Mouse (Mus musculus) midbrain, postnatal 0 days (tissue): Measurements from ENCODE around the gene Ctnna2. TPM values are rescaled to one million over a fixed set of nuclear protein-coding genes. Genes with fewer than 3 reads are reported as not detected.

Experiments used
- ATAC-seq: fragments of 200-750 bp; cut with Nextera tagmentation; 2 replicates; pipeline ENCODE4 v1.8.0; 2017; ENCODE audit warnings: moderate number of reproducible peaks, mild to moderate bottlenecking, moderate TSS enrichment, moderate library complexity; ENCODE audit not compliant: low FRiP score
- DNase-seq: peaks from one replicate; pipeline ENCODE4 v3.0.0-alpha.2; 2015; ENCODE audit warnings: low spot score
- H3K27ac ChIP-seq: fragments of 300-500 bp; sonication (generic); 2 replicates; pipeline ENCODE4 v1.5.1; 2014; ENCODE audit warnings: low read depth, mild to moderate bottlenecking, low read length, mixed read lengths
- H3K27me3 ChIP-seq: fragments of 300-500 bp; sonication (generic); 2 replicates; pipeline ENCODE4 v1.6.1; 2014; ENCODE audit warnings: low read length, control low read depth, mixed read lengths; ENCODE audit not compliant: insufficient read depth
- H3K36me3 ChIP-seq: fragments of 300-500 bp; sonication (generic); 2 replicates; pipeline ENCODE4 v1.6.1; 2014; ENCODE audit warnings: low read length, control low read depth, mixed read lengths; ENCODE audit not compliant: insufficient read depth
- H3K4me1 ChIP-seq: fragments of 300-500 bp; sonication (generic); 2 replicates; pipeline ENCODE4 v1.6.1; 2014; ENCODE audit warnings: mild to moderate bottlenecking, control low read depth, antibody characterized with exemption, low read length, mixed read lengths; ENCODE audit not compliant: insufficient read depth
- H3K4me2 ChIP-seq: fragments of 300-500 bp; sonication (generic); 2 replicates; pipeline ENCODE4 v1.6.1; 2014; ENCODE audit warnings: low read depth, mild to moderate bottlenecking, low read length, mixed read lengths; ENCODE audit not compliant: poor library complexity, severe bottlenecking
- H3K4me3 ChIP-seq: fragments of 300-500 bp; sonication (generic); 2 replicates; pipeline ENCODE4 v1.5.1; 2014; ENCODE audit warnings: low read depth, mild to moderate bottlenecking, low read length, moderate library complexity
- H3K9ac ChIP-seq: fragments of 300-500 bp; sonication (generic); replicated peaks from 2 replicates; pipeline ENCODE4 v1.6.1; 2014; ENCODE audit warnings: mild to moderate bottlenecking, low read length, moderate library complexity, mixed read lengths; ENCODE audit not compliant: poor library complexity, severe bottlenecking
- H3K9me3 ChIP-seq: fragments of 300-500 bp; sonication (generic); 2 replicates; pipeline ENCODE4 v1.6.1; 2016; ENCODE audit warnings: low read length, control low read depth
- CTCF ChIP-seq: IDR thresholded peaks from 2 replicates; pipeline ENCODE4 v1.5.1; 2016; ENCODE audit warnings: antibody characterized with exemption, mild to moderate bottlenecking
- WGBS: fragments of 180-500 bp; shearing (Covaris S2); extraction: QIAGEN DNeasy Blood & Tissue Kit; methylation state at CpG from one replicate; pipeline ENCODE4 v1.1.7; 2014; 5-methylcytosine and 5-hydroxymethylcytosine counted together
- polyA plus RNA-seq: library from polyadenylated mRNA; unstranded; fragments of >200 nt; fragmentation: Nextera tagmentation; extraction: Ambion mirVana; gene quantifications from 2 replicates; pipeline ENCODE4 v1.2.1, GENCODE M21; 2015
- total RNA-seq: library from RNA; depleted of rRNA; stranded (reverse); fragments of >200 nt; gene quantifications from 2 replicates; pipeline ENCODE4 v1.2.3, GENCODE M21; 2014

Ctnna2 gene
- total and polyA plus RNA-seq, 2 experiments from 2014 or later: 108 to 208 TPM

DNA sequence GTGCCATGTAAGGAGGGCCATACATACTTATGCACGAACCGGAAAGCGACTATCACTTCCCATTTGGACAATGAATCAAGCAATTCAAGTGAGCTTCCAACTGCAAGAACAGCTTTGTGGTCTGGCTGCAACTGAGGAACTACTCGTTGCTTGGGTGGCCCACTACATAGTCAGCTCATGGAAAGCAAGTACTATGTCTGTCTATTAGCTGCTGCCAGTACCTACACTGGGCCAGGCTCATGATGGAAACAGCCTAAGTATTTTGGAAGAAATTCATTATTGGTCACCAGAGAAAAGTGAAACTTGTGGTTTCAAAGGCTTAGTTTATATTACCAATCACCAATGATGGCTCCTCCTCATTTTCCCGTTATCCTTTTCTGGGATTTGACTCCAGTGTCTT lies 693.2 kb downstream of the Ctnna2 start:
- WGBS: 93% methylated on average over 5 of the region's 5 CpGs
- no peak for TF ChIP-seq CTCF
- no peak for ATAC-seq

GRCm38 (mm10) chr6:77278794-77279193 lies 700.7 kb downstream of the Ctnna2 start:
- WGBS: 74% methylated on average over 5 of the region's 5 CpGs
- no peak overlapping the region for H3K27ac ChIP-seq
- no peak for ATAC-seq
- H3K4me1 ChIP-seq: no peaks in the 10 kb centered on the region
- no peaks in the 10 kb centered on the region for H3K36me3 ChIP-seq
- no peak overlapping the region for H3K9ac ChIP-seq
- H3K27me3 ChIP-seq: no peaks in the 10 kb centered on the region
- H3K4me2 ChIP-seq: no peak overlapping the region
- no peak for TF ChIP-seq CTCF
- no peak overlapping the region for H3K4me3 ChIP-seq
- no peaks in the 10 kb centered on the region for H3K9me3 ChIP-seq
- peak; percentile 15 for DNase-seq

More for the DNA sequence above, 693.2 kb downstream of the Ctnna2 start:
- no peak for DNase-seq
- Histone ChIP-seq H3K9me3 (no peaks in the 10 kb centered on the region), H3K4me2 (no peak overlapping the region), H3K9ac (no peak overlapping the region), H3K27ac (no peak overlapping the region), H3K27me3 (no peaks in the 10 kb centered on the region), H3K36me3 (no peaks in the 10 kb centered on the region), H3K4me1 (no peaks in the 10 kb centered on the region), H3K4me3 (no peak overlapping the region)

GRCm38 (mm10) chr6:77265163-77265562 lies 714.3 kb downstream of the Ctnna2 start:
- no peaks in the 10 kb centered on the region for H3K27me3 ChIP-seq
- DNase-seq: no peak
- no peak for TF ChIP-seq CTCF
- no peaks in the 10 kb centered on the region for H3K36me3 ChIP-seq
- no peaks in the 10 kb centered on the region for H3K9me3 ChIP-seq
- H3K9ac ChIP-seq: no peak overlapping the region
- H3K4me2 ChIP-seq: no peak overlapping the region
- no peak overlapping the region for H3K27ac ChIP-seq
- 74% methylated on average over 3 of the region's 3 CpGs for WGBS
- no peak overlapping the region for H3K4me3 ChIP-seq
- H3K4me1 ChIP-seq: no peaks in the 10 kb centered on the region
- no peak for ATAC-seq

- peak; percentile 66 for TF ChIP-seq CTCF
- Histone ChIP-seq H3K27me3 (no peaks in the 10 kb centered on the region), H3K36me3 (no peaks in the 10 kb centered on the region), H3K9me3 (no peaks in the 10 kb centered on the region), H3K9ac (no peak overlapping the region), H3K4me3 (no peak overlapping the region), H3K27ac (no peak overlapping the region), H3K4me2 (no peak overlapping the region), H3K4me1 (no peaks in the 10 kb centered on the region)
- 39% methylated on average over 7 of the region's 7 CpGs for whole genome bisulfite sequencing
- ATAC-seq: no peak
- peak; percentile 68 for DNase-seq
Measured at GRCm38 (mm10) chr6:77257358-77258105, 722.0 kb downstream of the Ctnna2 start.

DNA sequence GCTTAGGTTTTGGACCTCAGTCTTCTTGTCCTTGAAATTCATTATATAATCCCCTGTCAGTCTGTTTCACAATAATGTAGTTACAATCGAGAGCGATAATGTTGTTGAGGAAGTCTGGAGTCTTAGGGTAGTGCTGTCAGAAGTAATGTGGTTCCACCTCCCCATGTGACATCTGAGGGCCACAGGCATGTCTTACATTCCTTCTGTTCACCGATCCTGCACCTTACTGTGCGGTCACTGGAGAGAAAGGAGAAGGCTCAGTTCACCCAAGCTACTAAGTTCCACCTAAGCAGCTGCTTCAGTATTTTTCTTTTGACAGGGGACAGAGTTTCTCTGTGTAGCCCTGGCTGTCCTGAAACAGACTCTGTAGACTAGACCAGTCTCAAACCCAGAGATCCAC lies 723.2 kb downstream of the Ctnna2 start:
- Histone ChIP-seq H3K9me3 (no peaks in the 10 kb centered on the region), H3K4me2 (no peak overlapping the region), H3K9ac (no peak overlapping the region), H3K27ac (no peak overlapping the region), H3K4me3 (no peak overlapping the region), H3K27me3 (no peaks in the 10 kb centered on the region), H3K4me1 (no peaks in the 10 kb centered on the region), H3K36me3 (no peaks in the 10 kb centered on the region)
- ATAC-seq: no peak
- no peak for DNase-seq
- TF ChIP-seq CTCF: no peak
- 91% methylated on average over 4 of the region's 4 CpGs for WGBS

DNA sequence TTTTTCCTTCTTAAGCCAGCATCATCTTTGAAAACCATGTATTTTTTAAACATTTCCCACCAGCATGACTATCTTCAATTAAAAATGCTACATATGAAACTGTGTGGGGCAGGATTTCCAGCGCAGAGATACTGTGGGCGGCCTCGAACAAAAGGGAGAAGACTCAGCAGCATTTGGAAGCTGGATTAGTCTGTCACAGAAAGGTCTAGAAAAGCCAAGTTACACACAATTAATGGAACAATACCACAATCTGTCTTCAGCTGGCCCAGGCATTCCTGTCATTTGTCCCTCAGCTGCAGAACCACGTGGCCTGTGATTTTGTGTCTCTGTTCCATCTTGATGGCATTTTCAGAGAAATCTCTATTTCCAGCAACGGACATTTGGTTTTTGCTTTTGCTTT lies 726.0 kb downstream of the Ctnna2 start:
- Histone ChIP-seq H3K36me3 (no peaks in the 10 kb centered on the region), H3K4me1 (no peaks in the 10 kb centered on the region), H3K9me3 (no peaks in the 10 kb centered on the region), H3K9ac (no peak overlapping the region), H3K27me3 (no peaks in the 10 kb centered on the region), H3K4me2 (no peak overlapping the region), H3K27ac (no peak overlapping the region), H3K4me3 (no peak overlapping the region)
- ATAC-seq (no peak), DNase-seq (no peak)
- no peak for TF ChIP-seq CTCF
- 71% methylated on average over 5 of the region's 5 CpGs for WGBS
